Mouse (Mus musculus): ENCODE data around the gene Art3.

Gene Art3

DNA sequence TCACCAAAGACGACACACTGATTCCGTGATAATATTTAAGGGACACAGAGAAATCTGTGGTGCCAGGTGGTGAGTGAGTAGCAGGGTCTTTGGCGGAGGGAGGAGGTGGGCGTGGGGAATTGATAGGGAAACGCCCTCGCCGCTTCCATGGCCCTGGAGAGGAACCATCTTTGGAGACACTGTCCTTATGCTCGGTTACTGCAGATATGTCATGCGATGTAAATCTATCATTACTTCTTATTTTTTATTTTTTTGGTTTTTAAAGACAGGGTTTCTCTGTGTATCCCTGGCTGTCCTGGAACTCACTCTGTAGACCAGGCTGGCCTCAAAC, 50.7 kb downstream of the Art3 start:
- no peak for DNase-seq

- no peak for DNase-seq
Observed at GRCm38 (mm10) chr5:92383747-92384146, 52.1 kb downstream of the Art3 start.

DNA sequence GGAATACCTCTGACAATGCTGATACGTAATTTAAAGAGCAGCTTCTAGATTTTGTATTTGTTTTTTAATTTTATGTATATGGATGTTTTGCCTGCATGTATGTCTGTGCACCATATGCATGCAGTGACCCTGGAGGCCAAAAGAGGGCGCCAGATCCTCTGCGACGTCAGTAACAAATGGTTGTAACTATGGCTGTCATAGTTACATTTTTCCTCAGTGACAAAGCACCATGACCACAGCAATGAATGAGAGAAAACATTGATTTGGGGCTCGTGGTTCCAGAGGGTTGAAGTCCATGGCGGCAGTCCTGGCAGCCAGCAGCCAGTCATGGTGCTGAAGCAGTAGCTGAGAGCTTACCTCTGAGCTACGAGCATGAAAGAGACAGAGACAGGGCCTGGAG, 53.2 kb downstream of the Art3 start:
- no peak for DNase-seq

- no peak for DNase-seq
Observed at GRCm38 (mm10) chr5:92386102-92386501, 54.5 kb downstream of the Art3 start.

GRCm38 (mm10) chr5:92386643-92387042, 55.0 kb downstream of the Art3 start:
- peak; percentile 66 for DNase-seq

DNA sequence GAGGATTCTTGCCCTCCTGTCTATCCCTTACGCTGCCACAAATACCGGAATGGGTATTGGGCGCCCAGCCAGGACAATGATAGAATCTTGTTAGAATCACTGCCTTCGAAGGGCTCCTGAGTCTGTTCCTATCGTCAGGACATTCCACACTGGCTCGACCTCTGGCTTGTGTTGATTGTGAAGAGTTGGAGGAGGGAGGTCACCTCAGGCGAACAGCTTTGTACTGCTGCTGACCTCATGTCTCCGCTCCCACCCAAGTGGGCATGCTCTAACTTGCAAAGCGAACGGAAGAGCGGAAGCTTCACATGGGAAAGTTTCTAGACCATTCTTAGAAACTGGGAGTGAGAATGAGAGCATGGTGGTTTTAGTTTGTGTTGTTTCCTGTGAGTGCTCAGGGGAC, 55.8 kb downstream of the Art3 start:
- peak; percentile 45 for DNase-seq

- DNase-seq, result no peak
Observed at GRCm38 (mm10) chr5:92389977-92390376, 58.4 kb downstream of the Art3 start.

GRCm38 (mm10) chr5:92390615-92391014, 59.0 kb downstream of the Art3 start:
- DNase-seq, result no peak

- DNase-seq, result no peak
Observed at GRCm38 (mm10) chr5:92392542-92392941, 60.9 kb downstream of the Art3 start.

- DNase-seq, result no peak
Observed at GRCm38 (mm10) chr5:92393863-92394262, 62.2 kb downstream of the Art3 start.

DNA sequence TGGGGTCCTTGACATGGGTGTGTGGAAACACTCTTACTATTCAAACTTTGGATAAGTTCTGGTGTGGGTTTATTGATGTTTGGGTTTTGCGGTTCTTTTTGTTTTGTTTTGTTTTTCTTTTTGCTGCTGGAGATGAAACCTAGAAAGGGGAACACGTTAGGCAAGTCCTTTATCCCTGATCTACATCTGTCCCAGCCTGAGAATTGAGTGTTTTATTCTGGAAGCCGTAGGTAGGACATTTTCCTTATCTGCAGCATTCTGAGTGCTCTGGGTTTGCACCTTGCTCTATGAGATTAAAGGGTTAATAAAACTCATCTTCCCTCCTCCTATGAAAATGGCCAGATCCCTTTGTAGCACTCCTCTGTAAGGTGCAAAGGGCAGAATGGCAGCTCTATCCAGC, 64.1 kb downstream of the Art3 start:
- no peak for DNase-seq

GRCm38 (mm10) chr5:92396476-92396875, 64.8 kb downstream of the Art3 start:
- no peak for DNase-seq

- DNase-seq, result peak; percentile 90
Observed at GRCm38 (mm10) chr5:92398153-92398552, 66.5 kb downstream of the Art3 start.

DNA sequence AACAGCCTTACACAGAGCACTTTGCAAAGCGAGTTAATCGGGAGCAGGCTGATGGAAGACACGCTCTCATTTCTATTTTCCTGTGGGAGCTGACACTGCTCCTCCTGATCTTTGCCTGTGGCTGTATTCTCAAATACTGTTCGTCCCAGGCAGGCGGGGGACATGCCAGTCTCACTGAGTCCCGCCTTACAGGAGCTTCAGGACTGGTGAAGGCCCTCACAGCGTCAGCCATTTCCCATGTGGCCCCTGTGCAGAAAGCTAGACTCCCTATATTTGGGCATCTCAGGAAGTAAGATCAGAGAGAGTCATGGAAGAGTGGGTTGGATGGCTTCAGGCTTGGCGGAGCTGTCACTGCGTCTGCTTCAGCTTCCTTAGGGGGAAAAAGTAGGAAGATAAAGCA, 71.2 kb downstream of the Art3 start:
- no peak for DNase-seq

GRCm38 (mm10) chr5:92403562-92404399, 72.2 kb downstream of the Art3 start:
- DNase-seq, result no peak

- no peak for DNase-seq
Observed at GRCm38 (mm10) chr5:92404400-92404678, 72.7 kb downstream of the Art3 start.

DNA sequence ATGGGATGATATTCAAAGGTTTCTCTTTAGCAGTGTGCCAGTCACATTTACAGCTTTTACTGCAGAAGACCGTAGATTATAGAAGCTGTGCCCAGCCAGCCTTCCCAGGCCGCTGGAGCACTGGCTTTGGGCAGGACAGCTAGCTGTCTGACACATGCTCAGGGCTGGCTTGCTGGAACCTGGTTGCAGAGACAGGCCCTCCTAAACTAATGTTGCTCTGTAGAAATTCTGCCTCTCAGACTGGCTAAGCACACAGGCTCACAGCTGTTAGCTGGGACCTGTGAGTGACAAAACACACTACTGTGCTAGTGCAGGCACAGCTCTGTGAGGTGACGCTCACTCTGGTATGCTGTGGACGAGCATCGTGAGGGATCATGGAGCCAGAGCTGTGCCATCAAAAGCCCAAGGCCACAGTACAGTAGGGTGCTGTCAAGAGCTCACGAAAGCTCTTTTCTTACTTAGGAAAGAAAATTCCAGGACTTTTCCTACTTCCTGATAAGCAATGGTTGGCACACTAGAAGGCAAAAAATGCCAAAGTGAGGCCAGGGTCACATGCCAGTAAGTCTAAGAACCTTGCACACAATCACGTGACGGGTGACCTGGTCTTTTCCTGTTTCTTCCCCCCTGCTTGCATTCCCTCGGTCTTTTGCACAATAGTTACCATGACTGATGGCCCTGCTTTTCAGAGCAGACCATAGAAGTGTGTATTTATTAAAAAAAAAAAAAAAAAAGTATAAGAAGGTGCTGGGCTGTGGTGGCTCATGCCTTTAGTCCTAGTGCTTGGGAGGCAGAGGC, 77.9 kb downstream of the Art3 start:
- DNase-seq, result peak; percentile 20

DNA sequence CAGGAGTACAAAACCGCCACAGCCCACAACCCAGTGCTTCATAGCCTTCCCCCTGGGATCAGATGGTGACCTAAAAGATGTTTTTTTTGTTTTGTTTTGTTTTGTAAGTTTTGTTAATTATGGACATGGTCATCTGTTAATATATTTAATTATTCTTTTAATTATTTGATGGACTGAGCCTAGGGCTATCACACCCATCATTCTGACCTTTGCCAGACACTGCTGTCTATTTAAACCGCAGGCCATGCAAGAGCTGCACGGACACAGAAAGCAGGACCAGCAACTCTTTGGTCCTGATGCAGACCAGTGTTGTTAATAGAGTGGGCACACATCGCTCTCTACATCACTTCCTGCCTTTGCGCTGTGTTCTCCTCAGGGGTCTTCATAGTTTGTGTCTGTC, 78.9 kb downstream of the Art3 start:
- no peak for DNase-seq

- DNase-seq, result no peak
Observed at GRCm38 (mm10) chr5:92411461-92412140, 80.0 kb downstream of the Art3 start.

DNA sequence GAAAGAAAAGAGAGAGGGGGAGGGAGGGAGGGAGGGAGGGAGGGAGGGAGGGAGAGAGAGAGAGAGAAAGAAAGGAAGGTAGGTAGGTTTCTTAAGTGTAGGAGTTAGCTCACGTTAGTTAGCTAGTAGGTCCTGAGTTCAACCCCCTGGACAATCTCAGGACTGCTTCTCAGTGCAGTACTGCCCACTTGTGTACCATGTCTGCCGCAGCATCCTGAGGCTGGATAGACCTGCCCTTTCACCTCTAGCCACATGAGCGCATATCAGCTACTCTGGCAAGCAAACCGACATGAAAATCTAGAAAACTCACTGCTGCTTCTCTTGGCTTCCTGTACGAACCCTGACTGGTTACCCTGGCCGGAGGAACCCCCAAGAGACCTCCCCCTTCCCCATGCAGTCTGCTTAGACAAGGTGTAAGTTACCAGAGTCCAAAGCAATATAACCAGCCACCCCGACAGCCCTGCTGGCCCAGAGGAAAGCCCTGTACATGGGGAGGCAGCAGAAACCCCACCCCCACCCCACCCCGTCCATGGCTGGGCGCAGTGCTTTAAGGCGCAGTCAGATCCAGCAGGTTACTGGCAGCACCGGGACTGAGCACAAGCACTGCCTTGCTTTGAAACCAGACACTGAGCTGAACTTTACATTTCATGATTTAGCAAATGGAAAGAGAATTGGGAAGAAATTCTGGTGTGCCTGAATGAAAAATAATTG, 81.8 kb downstream of the Art3 start:
- no peak for DNase-seq

DNA sequence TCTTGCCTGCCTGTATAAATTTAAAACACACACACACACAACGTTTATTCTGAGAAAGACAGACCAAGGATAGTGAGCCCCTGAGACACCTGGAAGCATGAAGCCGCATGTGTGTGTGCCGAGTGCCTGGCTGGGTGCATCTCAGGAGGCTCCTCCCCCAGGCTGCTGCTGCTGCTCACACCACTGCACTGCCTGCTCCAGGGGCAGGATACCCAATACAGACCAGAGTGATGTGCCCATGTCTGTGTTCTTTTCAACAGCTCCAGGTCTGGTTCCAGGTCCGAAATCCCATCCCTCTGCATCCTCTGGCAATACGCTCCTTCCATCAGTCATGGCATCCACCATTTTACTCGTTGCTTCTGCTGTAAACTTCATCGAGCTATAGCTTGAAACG, 82.4 kb downstream of the Art3 start:
- DNase-seq, result no peak

DNA sequence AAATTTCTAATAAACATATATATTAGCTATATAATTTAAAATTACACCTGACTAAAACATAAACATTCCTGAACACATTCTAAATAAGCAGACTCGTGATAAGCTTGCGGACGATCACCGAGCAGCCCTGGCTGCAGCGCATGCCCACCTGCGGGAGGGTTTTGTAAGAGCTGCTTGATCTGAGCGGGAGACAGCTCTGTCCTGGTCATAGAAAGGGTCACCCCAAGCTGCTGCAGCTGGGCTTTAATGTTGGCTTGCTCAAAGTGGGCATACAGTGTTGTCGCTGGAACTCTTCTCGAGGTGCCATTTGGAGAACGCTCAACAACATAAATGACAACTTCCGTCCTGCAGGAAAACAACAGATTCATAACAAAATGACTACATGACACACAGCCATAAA, 92.5 kb downstream of the Art3 start:
- DNase-seq, result no peak

DNA sequence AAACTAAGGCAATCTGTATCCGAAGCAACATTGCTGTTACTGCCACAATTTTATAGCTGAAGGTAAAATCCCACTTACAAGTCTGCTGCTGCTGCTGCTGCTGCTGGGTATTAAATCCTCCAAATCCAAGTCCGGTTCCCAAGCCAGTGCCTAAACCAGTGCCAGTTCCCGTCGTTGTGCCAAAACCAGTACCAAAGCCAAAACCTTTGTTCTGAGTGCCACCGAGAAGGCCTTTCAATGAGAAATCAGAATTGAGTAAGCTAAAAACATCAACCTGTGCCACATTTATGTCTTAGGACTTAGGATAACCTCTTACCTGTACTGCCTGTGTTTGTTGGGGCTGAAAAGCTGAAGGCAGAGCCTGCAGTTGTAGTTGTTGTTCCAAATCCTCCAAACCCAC, 99.1 kb downstream of the Art3 start:
- no peak for DNase-seq
